Mouse (Mus musculus): ENCODE data around the gene Gm10220. TPM values are rescaled to one million over a fixed set of nuclear protein-coding genes. Genes with fewer than 3 reads are reported as not detected.
"Not testable (repeated sequence)": the region's sequence is repeated elsewhere in the genome, so short reads cannot be mapped to it uniquely, and the experiment has no call there.

The Gm10220 gene
- 0.02 and 0.06 TPM in 2 replicates for polyA plus RNA-seq (2015; fragmentation: Nextera tagmentation; extraction: Ambion mirVana)

DNA sequence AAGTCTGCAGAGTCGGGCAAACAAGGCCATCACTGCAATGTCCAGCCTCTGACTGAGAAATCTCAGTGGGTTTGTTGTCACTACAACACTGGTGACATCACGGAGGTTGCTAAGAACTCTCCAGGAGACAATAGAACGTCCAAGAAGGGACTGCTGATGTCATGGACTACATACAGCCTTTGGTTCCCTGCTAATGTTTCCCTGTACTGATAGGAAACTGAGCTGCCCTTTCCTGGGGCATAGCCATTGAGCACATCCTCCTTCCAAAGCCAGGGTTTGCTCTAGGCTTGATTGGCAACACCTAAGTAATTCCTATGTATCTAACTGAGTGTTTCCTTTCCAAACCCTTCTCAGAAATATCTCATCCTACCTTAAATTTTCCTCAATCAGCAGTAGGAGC is at the start of gene Gm10220:
Gene Gm10220 (minus strand): TSS at position 101 of the 400 bp plus-strand sequence.
- not testable (repeated sequence) for DNase-seq (ENCODE audit: low spot score); H3K9ac ChIP-seq (ENCODE audit: low read length); H3K4me2 ChIP-seq (replicated peaks; ENCODE audit: low read depth); H3K4me3 ChIP-seq (ENCODE audit: low read depth, low read length); H3K27ac ChIP-seq (replicated peaks); ATAC-seq (ENCODE audit: low FRiP score, low TSS enrichment); H3K9me3 ChIP-seq (ENCODE audit: control insufficient read depth, low read length); H3K27me3 ChIP-seq (ENCODE audit: control insufficient read depth, insufficient read depth, low read length); H3K36me3 ChIP-seq (ENCODE audit: control insufficient read depth, insufficient read depth, low read length); H3K4me1 ChIP-seq (replicated peaks; ENCODE audit: control insufficient read depth, insufficient read depth)
- WGBS, result no CpG with 5 or more reads among the region's 3 CpGs

- no peak overlapping the region for H3K9ac ChIP-seq (ENCODE audit: low read length)
- DNase-seq (ENCODE audit: low spot score), result no peak
- H3K9me3 ChIP-seq (ENCODE audit: control insufficient read depth, low read length), result no peaks in the 10 kb centered on the region
- H3K4me2 ChIP-seq (replicated peaks; ENCODE audit: low read depth), result no peak overlapping the region
- H3K27ac ChIP-seq (replicated peaks), result no peak overlapping the region
- no peak for ATAC-seq (ENCODE audit: low FRiP score, low TSS enrichment)
- no peaks in the 10 kb centered on the region for H3K27me3 ChIP-seq (ENCODE audit: control insufficient read depth, insufficient read depth, low read length)
- TF ChIP-seq EP300 (optimal IDR thresholded peaks at IDR 0.05), result no peak
- 63% methylated on average over 1 of the region's 1 CpGs for WGBS
- H3K4me3 ChIP-seq (ENCODE audit: low read depth, low read length), result no peak overlapping the region
- H3K4me1 ChIP-seq (replicated peaks; ENCODE audit: control insufficient read depth, insufficient read depth), result no peaks in the 10 kb centered on the region
- no peaks in the 10 kb centered on the region for H3K36me3 ChIP-seq (ENCODE audit: control insufficient read depth, insufficient read depth, low read length)
These were observed 48.6 kb upstream of the Gm10220 start for GRCm38 (mm10) chr5:26169855-26170254.

GRCm38 (mm10) chr5:26165791-26166165 is 44.6 kb upstream of the Gm10220 start:
- H3K9ac ChIP-seq (ENCODE audit: low read length), result no peak overlapping the region
- no peak for TF ChIP-seq EP300 (optimal IDR thresholded peaks at IDR 0.05)
- no peak for TF ChIP-seq CTCF (IDR thresholded peaks at IDR 0.05; ENCODE audit: low read depth)
- no peak overlapping the region for H3K27ac ChIP-seq (replicated peaks)
- H3K4me3 ChIP-seq (ENCODE audit: low read depth, low read length), result no peak overlapping the region
- H3K36me3 ChIP-seq (ENCODE audit: control insufficient read depth, insufficient read depth, low read length), result no peaks in the 10 kb centered on the region
- WGBS, result 92% methylated on average over 5 of the region's 5 CpGs
- no peak for ATAC-seq (ENCODE audit: low FRiP score, low TSS enrichment)
- no peak overlapping the region for H3K4me2 ChIP-seq (replicated peaks; ENCODE audit: low read depth)
- no peaks in the 10 kb centered on the region for H3K4me1 ChIP-seq (replicated peaks; ENCODE audit: control insufficient read depth, insufficient read depth)
- DNase-seq (ENCODE audit: low spot score), result no peak
- no peaks in the 10 kb centered on the region for H3K9me3 ChIP-seq (ENCODE audit: control insufficient read depth, low read length)
- H3K27me3 ChIP-seq (ENCODE audit: control insufficient read depth, insufficient read depth, low read length), result no peaks in the 10 kb centered on the region

GRCm38 (mm10) chr5:26165036-26165790 is 44.0 kb upstream of the Gm10220 start:
- Histone ChIP-seq H3K27me3 (ENCODE audit: control insufficient read depth, insufficient read depth, low read length) (no peaks in the 10 kb centered on the region), H3K9me3 (ENCODE audit: control insufficient read depth, low read length) (no peaks in the 10 kb centered on the region), H3K36me3 (ENCODE audit: control insufficient read depth, insufficient read depth, low read length) (no peaks in the 10 kb centered on the region), H3K4me2 (replicated peaks; ENCODE audit: low read depth) (no peak overlapping the region), H3K9ac (ENCODE audit: low read length) (no peak overlapping the region), H3K4me1 (replicated peaks; ENCODE audit: control insufficient read depth, insufficient read depth) (no peaks in the 10 kb centered on the region), H3K4me3 (ENCODE audit: low read depth, low read length) (no peak overlapping the region), H3K27ac (replicated peaks) (no peak overlapping the region)
- DNase-seq (ENCODE audit: low spot score), result no peak
- ATAC-seq (ENCODE audit: low FRiP score, low TSS enrichment), result no peak
- TF ChIP-seq EP300 (optimal IDR thresholded peaks at IDR 0.05) (no peak), CTCF (IDR thresholded peaks at IDR 0.05; ENCODE audit: low read depth) (no peak)
- 66% methylated on average over 8 of the region's 8 CpGs for WGBS

DNA sequence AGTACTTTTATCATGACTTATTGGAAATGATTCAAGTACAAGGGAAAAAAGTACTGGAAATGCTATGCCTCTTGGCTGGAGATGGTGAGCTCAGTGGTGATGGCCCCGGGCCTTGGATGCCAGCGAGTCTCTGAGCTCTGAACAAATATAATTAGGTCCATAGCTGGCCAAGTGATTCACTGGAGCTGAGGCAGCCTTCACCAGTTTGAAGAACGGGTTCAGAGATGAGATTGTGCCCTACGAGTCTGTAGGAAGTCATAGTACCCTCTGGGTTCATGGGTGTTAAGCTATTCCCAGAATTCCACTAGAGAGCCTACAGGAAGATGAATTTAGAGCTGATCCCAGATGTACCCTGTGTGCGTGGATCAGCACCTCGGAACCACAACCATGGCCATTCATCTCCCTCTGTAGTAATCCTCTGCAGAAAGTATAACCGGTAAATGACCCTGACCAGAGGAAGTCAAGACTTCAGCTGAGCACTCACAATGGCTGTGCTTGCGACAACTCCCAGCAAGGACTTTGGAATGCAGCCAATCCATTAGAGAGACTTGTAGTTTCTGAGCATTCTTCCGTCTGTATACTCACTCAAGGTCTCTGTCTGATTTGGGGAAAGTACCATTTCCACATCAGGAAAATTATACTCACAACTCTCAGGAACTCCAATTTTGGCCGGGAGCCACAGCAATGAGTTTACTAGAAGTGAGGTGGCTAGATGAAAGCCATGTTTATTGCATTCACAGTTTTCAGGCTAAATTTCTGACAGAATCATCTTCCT is 36.4 kb upstream of the Gm10220 start:
- no peak for DNase-seq (ENCODE audit: low spot score)
- no peak overlapping the region for H3K4me3 ChIP-seq (ENCODE audit: low read depth, low read length)
- no peaks in the 10 kb centered on the region for H3K27me3 ChIP-seq (ENCODE audit: control insufficient read depth, insufficient read depth, low read length)
- no peaks in the 10 kb centered on the region for H3K9me3 ChIP-seq (ENCODE audit: control insufficient read depth, low read length)
- no peaks in the 10 kb centered on the region for H3K4me1 ChIP-seq (replicated peaks; ENCODE audit: control insufficient read depth, insufficient read depth)
- no peak for TF ChIP-seq CTCF (IDR thresholded peaks at IDR 0.05; ENCODE audit: low read depth)
- TF ChIP-seq EP300 (optimal IDR thresholded peaks at IDR 0.05), result no peak
- no peak overlapping the region for H3K9ac ChIP-seq (ENCODE audit: low read length)
- no peak overlapping the region for H3K4me2 ChIP-seq (replicated peaks; ENCODE audit: low read depth)
- H3K27ac ChIP-seq (replicated peaks), result no peak overlapping the region
- 57% methylated on average over 10 of the region's 10 CpGs for WGBS
- ATAC-seq (ENCODE audit: low FRiP score, low TSS enrichment), result no peak
- no peaks in the 10 kb centered on the region for H3K36me3 ChIP-seq (ENCODE audit: control insufficient read depth, insufficient read depth, low read length)

GRCm38 (mm10) chr5:26142891-26143290 is 21.7 kb upstream of the Gm10220 start:
- no peak overlapping the region for H3K9ac ChIP-seq (ENCODE audit: low read length)
- H3K27me3 ChIP-seq (ENCODE audit: control insufficient read depth, insufficient read depth, low read length), result no peaks in the 10 kb centered on the region
- H3K4me2 ChIP-seq (replicated peaks; ENCODE audit: low read depth), result no peak overlapping the region
- H3K27ac ChIP-seq (replicated peaks), result no peak overlapping the region
- no peak for TF ChIP-seq CTCF (IDR thresholded peaks at IDR 0.05; ENCODE audit: low read depth)
- TF ChIP-seq EP300 (optimal IDR thresholded peaks at IDR 0.05), result no peak
- no peaks in the 10 kb centered on the region for H3K36me3 ChIP-seq (ENCODE audit: control insufficient read depth, insufficient read depth, low read length)
- no peak for ATAC-seq (ENCODE audit: low FRiP score, low TSS enrichment)
- H3K4me1 ChIP-seq (replicated peaks; ENCODE audit: control insufficient read depth, insufficient read depth), result no peaks in the 10 kb centered on the region
- H3K4me3 ChIP-seq (ENCODE audit: low read depth, low read length), result no peak overlapping the region
- 89% methylated on average over 6 of the region's 6 CpGs for WGBS
- H3K9me3 ChIP-seq (ENCODE audit: control insufficient read depth, low read length), result no peaks in the 10 kb centered on the region
- DNase-seq (ENCODE audit: low spot score), result no peak

DNA sequence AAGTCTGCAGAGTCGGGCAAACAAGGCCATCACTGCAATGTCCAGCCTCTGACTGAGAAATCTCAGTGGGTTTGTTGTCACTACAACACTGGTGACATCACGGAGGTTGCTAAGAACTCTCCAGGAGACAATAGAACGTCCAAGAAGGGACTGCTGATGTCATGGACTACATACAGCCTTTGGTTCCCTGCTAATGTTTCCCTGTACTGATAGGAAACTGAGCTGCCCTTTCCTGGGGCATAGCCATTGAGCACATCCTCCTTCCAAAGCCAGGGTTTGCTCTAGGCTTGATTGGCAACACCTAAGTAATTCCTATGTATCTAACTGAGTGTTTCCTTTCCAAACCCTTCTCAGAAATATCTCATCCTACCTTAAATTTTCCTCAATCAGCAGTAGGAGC is 16.0 kb downstream of the Gm10220 start, which contains the start of gene 5031410I06Rik:
Gene 5031410I06Rik (minus strand): TSS at position 101 of the 400 bp plus-strand sequence.
- H3K27ac ChIP-seq (replicated peaks); H3K27me3 ChIP-seq (ENCODE audit: control insufficient read depth, insufficient read depth, low read length); DNase-seq (ENCODE audit: low spot score); H3K9me3 ChIP-seq (ENCODE audit: control insufficient read depth, low read length); H3K9ac ChIP-seq (ENCODE audit: low read length); H3K4me1 ChIP-seq (replicated peaks; ENCODE audit: control insufficient read depth, insufficient read depth); H3K4me3 ChIP-seq (ENCODE audit: low read depth, low read length); H3K4me2 ChIP-seq (replicated peaks; ENCODE audit: low read depth); H3K36me3 ChIP-seq (ENCODE audit: control insufficient read depth, insufficient read depth, low read length); ATAC-seq (ENCODE audit: low FRiP score, low TSS enrichment): not testable (repeated sequence)
- WGBS, result no CpG with 5 or more reads among the region's 3 CpGs

- WGBS, result 82% methylated on average over 1 of the region's 1 CpGs
- not testable (repeated sequence) for DNase-seq (ENCODE audit: low spot score); H3K9me3 ChIP-seq (ENCODE audit: control insufficient read depth, low read length); H3K4me2 ChIP-seq (replicated peaks; ENCODE audit: low read depth); H3K27me3 ChIP-seq (ENCODE audit: control insufficient read depth, insufficient read depth, low read length); H3K27ac ChIP-seq (replicated peaks); H3K4me1 ChIP-seq (replicated peaks; ENCODE audit: control insufficient read depth, insufficient read depth); H3K36me3 ChIP-seq (ENCODE audit: control insufficient read depth, insufficient read depth, low read length); H3K4me3 ChIP-seq (ENCODE audit: low read depth, low read length); H3K9ac ChIP-seq (ENCODE audit: low read length); ATAC-seq (ENCODE audit: low FRiP score, low TSS enrichment)
These were observed 32.0 kb downstream of the Gm10220 start, which contains the start of gene Gm10471 for GRCm38 (mm10) chr5:26089191-26089590. Gm10471 (minus strand) TSS chr5:26089291.
